Mouse (Mus musculus) liver, embryonic 13.5 days (tissue): Measurements from ENCODE around the gene Hivep2. TPM values are rescaled to one million over a fixed set of nuclear protein-coding genes. Genes with fewer than 3 reads are reported as not detected.

Experiments
- ATAC-seq: fragments of 200-750 bp; cut with Nextera tagmentation; 2 replicates; pipeline ENCODE4 v1.8.0; 2017; ENCODE audit warnings: low read depth, mild to moderate bottlenecking, moderate number of reproducible peaks, moderate library complexity
- DNase-seq: peaks from one replicate; pipeline ENCODE4 v3.0.0; 2022
- H3K27ac ChIP-seq: fragments of 300-500 bp; sonication (generic); 2 replicates; pipeline ENCODE4 v1.5.1; 2015; ENCODE audit warnings: moderate library complexity, mild to moderate bottlenecking, inconsistent platforms
- H3K27me3 ChIP-seq: fragments of 300-500 bp; sonication (generic); 2 replicates; pipeline ENCODE4 v1.6.1; 2015; ENCODE audit warnings: mild to moderate bottlenecking, inconsistent platforms
- H3K36me3 ChIP-seq: fragments of 300-500 bp; sonication (generic); 2 replicates; pipeline ENCODE4 v1.6.1; 2015; ENCODE audit warnings: mild to moderate bottlenecking, inconsistent platforms
- H3K4me1 ChIP-seq: fragments of 300-500 bp; sonication (generic); replicated peaks from 2 replicates; pipeline ENCODE4 v1.6.1; 2015; ENCODE audit warnings: inconsistent platforms
- H3K4me2 ChIP-seq: fragments of 300-500 bp; sonication (generic); 2 replicates; pipeline ENCODE4 v1.6.1; 2015; ENCODE audit warnings: inconsistent platforms, mild to moderate bottlenecking, moderate library complexity
- H3K4me3 ChIP-seq: fragments of 300-500 bp; sonication (generic); replicated peaks from 2 replicates; pipeline ENCODE4 v1.5.1; 2015; ENCODE audit warnings: mild to moderate bottlenecking, inconsistent platforms
- H3K9ac ChIP-seq: fragments of 300-500 bp; sonication (generic); 2 replicates; pipeline ENCODE4 v1.6.1; 2015; ENCODE audit warnings: mild to moderate bottlenecking, inconsistent platforms
- H3K9me3 ChIP-seq: fragments of 300-500 bp; sonication (generic); replicated peaks from 2 replicates; pipeline ENCODE4 v1.6.1; 2016; ENCODE audit warnings: inconsistent platforms
- WGBS: fragments of 180-500 bp; shearing (Covaris S2); methylation state at CpG from one replicate; pipeline ENCODE4 v1.1.7; 2015; ENCODE audit not compliant: insufficient replicate concordance; 5-methylcytosine and 5-hydroxymethylcytosine counted together
- polyA plus RNA-seq: library from polyadenylated mRNA; unstranded; fragments of >200 nt; fragmentation: Nextera tagmentation; extraction: Ambion mirVana; gene quantifications from 2 replicates; pipeline ENCODE4 v1.2.1, GENCODE M21; 2015

Hivep2 gene
- polyA plus RNA-seq, 1 experiment from 2014 or later, result 0.43 TPM

GRCm38 (mm10) chr10:14179424-14180339, 213.8 kb downstream of the Hivep2 start:
- no peak overlapping the region for H3K4me3 ChIP-seq
- H3K27ac ChIP-seq, result no peak overlapping the region
- H3K9ac ChIP-seq, result no peak overlapping the region
- H3K27me3 ChIP-seq, result no peaks in the 10 kb centered on the region
- ATAC-seq, result no peak
- H3K4me2 ChIP-seq, result no peak overlapping the region
- DNase-seq, result no peak
- no peaks in the 10 kb centered on the region for H3K4me1 ChIP-seq
- H3K36me3 ChIP-seq, result no peaks in the 10 kb centered on the region
- H3K9me3 ChIP-seq, result no peaks in the 10 kb centered on the region
- 58% methylated on average over 19 of the region's 19 CpGs for WGBS

- H3K27me3 ChIP-seq, result no peaks in the 10 kb centered on the region
- DNase-seq (no peak), ATAC-seq (no peak)
- no peaks in the 10 kb centered on the region for H3K36me3 ChIP-seq
- no peaks in the 10 kb centered on the region for H3K4me1 ChIP-seq
- no peaks in the 10 kb centered on the region for H3K9me3 ChIP-seq
- no peak overlapping the region for H3K27ac ChIP-seq
- 23% methylated on average over 11 of the region's 11 CpGs for WGBS
- no peak overlapping the region for H3K9ac ChIP-seq
- no peak overlapping the region for H3K4me3 ChIP-seq
- H3K4me2 ChIP-seq, result no peak overlapping the region
Observed at GRCm38 (mm10) chr10:14186352-14186976, 220.6 kb downstream of the Hivep2 start.

- no peak for DNase-seq
- no peak overlapping the region for H3K4me2 ChIP-seq
- H3K9me3 ChIP-seq, result no peaks in the 10 kb centered on the region
- no peak overlapping the region for H3K27ac ChIP-seq
- ATAC-seq, result no peak
- 27% methylated on average over 4 of the region's 4 CpGs for WGBS
- no peaks in the 10 kb centered on the region for H3K4me1 ChIP-seq
- H3K4me3 ChIP-seq, result no peak overlapping the region
- H3K27me3 ChIP-seq, result no peaks in the 10 kb centered on the region
- no peak overlapping the region for H3K9ac ChIP-seq
- H3K36me3 ChIP-seq, result no peaks in the 10 kb centered on the region
Observed at GRCm38 (mm10) chr10:14189050-14189449, 223.2 kb downstream of the Hivep2 start.

GRCm38 (mm10) chr10:14191202-14191601, 225.3 kb downstream of the Hivep2 start:
- Histone ChIP-seq H3K9ac (no peak overlapping the region), H3K4me2 (no peak overlapping the region), H3K36me3 (no peaks in the 10 kb centered on the region), H3K4me3 (no peak overlapping the region), H3K9me3 (no peaks in the 10 kb centered on the region), H3K27me3 (no peaks in the 10 kb centered on the region), H3K4me1 (no peaks in the 10 kb centered on the region), H3K27ac (no peak overlapping the region)
- WGBS, result 65% methylated on average over 10 of the region's 10 CpGs
- ATAC-seq (no peak), DNase-seq (no peak)

DNA sequence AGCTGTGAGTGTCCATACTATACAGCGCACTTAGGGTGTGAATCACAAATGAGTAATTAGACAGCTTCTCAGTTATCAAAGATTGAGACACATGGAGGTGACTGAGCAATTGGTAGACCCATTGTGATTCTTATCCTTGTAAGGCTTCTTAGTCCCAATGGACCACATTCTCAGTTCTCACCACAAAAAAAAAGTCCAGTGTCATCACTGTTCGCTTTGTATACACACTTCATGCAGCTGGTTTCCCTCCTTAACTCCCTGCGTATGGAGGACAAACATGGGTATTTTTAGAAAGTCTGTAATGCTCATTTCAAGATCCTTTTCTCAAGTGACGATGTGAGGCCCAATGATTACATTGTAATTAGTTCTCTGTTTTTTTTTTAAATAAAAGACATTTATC, 226.3 kb downstream of the Hivep2 start:
- Histone ChIP-seq H3K4me3 (no peak overlapping the region), H3K9ac (no peak overlapping the region), H3K36me3 (no peaks in the 10 kb centered on the region), H3K4me2 (no peak overlapping the region), H3K27me3 (no peaks in the 10 kb centered on the region), H3K9me3 (no peaks in the 10 kb centered on the region), H3K27ac (no peak overlapping the region), H3K4me1 (no peaks in the 10 kb centered on the region)
- DNase-seq (no peak), ATAC-seq (no peak)
- 65% methylated on average over 4 of the region's 4 CpGs for WGBS

DNA sequence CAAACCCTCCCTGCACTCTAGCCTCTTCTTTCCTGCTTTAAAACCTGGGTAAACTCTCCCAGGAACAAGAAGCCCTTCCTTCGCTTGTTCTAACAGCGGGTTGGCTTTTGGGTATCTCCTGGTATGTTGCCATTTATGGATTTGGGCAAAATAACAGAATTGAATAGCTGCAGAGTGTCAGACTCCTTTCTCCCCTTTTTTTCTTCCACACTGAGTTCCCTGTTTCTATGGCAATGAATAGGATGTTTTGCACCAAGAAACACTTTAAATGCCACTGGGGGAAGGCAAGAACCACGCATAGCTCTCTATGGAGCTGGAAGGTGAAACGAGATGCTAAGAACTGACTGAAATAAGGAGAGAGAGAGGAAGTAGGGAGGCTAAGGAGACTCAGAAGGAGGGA, 227.8 kb downstream of the Hivep2 start:
- Histone ChIP-seq H3K36me3 (no peaks in the 10 kb centered on the region), H3K9me3 (no peaks in the 10 kb centered on the region), H3K27me3 (no peaks in the 10 kb centered on the region), H3K9ac (no peak overlapping the region), H3K4me2 (no peak overlapping the region), H3K27ac (no peak overlapping the region), H3K4me3 (no peak overlapping the region), H3K4me1 (no peaks in the 10 kb centered on the region)
- ATAC-seq (no peak), DNase-seq (no peak)
- 55% methylated on average over 4 of the region's 4 CpGs for WGBS

DNA sequence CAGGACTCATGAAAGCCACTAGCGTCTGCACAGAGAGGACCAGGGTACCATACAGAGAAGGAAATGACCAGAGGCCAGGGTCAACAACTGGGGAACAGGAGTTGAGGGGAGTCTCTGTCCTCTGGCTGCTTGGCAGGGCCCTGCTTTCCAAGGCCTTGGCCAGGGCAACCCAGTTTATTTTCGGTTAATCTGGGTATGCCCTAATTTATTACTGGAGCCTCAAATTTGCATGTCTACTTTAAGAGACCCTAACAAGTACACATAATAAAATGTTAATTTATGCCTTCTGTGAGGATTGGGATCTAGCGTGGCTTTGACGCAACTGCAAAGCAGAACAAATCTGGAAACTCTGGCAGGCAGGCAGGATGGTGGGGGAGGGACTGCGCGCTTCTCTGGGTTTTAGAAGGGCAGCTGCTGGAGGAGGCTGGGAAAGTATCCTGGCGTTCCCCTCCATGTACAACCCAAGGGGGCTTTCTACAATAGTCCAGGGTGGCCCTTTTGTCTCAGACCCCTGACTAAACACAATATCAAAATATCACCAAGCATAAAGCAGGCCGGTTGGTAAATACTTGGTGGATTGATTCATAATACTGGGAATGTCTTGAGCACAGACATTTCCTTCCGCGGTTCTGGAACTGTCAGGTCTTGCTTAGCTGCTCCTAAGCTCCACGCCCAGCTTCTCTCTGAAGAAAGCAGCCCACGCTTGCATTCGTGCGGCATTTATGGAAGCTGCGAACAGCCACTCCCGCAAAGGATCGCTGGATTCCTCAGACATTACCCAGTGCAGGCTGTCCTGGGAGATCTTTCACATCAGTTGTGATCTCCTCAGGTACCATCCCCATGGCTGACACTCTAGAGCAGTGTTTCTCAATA, 230.1 kb downstream of the Hivep2 start:
- Histone ChIP-seq H3K36me3 (no peaks in the 10 kb centered on the region), H3K4me1 (no peaks in the 10 kb centered on the region), H3K9me3 (no peaks in the 10 kb centered on the region), H3K27me3 (no peaks in the 10 kb centered on the region), H3K4me3 (no peak overlapping the region), H3K27ac (no peak overlapping the region), H3K9ac (no peak overlapping the region), H3K4me2 (no peak overlapping the region)
- ATAC-seq (no peak), DNase-seq (no peak)
- 70% methylated on average over 17 of the region's 17 CpGs for WGBS

GRCm38 (mm10) chr10:14196785-14197184, 230.9 kb downstream of the Hivep2 start:
- Histone ChIP-seq H3K27me3 (no peaks in the 10 kb centered on the region), H3K4me1 (no peaks in the 10 kb centered on the region), H3K4me3 (no peak overlapping the region), H3K36me3 (no peaks in the 10 kb centered on the region), H3K9me3 (no peaks in the 10 kb centered on the region), H3K4me2 (no peak overlapping the region), H3K9ac (no peak overlapping the region), H3K27ac (no peak overlapping the region)
- ATAC-seq (no peak), DNase-seq (no peak)
- WGBS, result 62% methylated on average over 7 of the region's 7 CpGs

- Histone ChIP-seq H3K27me3 (no peaks in the 10 kb centered on the region), H3K4me2 (no peak overlapping the region), H3K4me1 (no peaks in the 10 kb centered on the region), H3K9ac (no peak overlapping the region), H3K36me3 (no peaks in the 10 kb centered on the region), H3K27ac (no peak overlapping the region), H3K4me3 (no peak overlapping the region), H3K9me3 (no peaks in the 10 kb centered on the region)
- 55% methylated on average over 6 of the region's 6 CpGs for WGBS
- no peak for DNase-seq
- ATAC-seq, result no peak
Observed at GRCm38 (mm10) chr10:14197261-14197660, 231.4 kb downstream of the Hivep2 start.

DNA sequence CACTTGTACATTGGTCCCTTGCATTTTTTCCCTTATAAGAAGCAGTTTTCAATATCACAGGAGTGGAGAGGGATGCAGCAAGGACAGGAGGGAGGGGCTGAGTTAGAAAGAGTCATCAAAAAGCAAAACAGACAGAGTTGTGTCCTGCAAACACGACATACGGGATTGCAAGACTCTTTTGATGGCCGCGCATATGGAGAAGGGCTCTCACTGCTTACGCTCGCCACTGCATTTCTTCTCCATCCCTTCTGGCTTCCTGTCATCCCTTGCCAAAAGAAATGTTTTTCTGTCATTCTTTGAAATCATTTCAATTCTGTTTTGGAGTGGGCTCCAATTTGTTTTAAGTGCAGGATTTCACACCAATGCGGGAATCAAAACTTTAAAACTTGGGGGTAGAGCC, 233.5 kb downstream of the Hivep2 start:
- DNase-seq (no peak), ATAC-seq (no peak)
- Histone ChIP-seq H3K27me3 (no peaks in the 10 kb centered on the region), H3K9ac (no peak overlapping the region), H3K27ac (no peak overlapping the region), H3K4me3 (no peak overlapping the region), H3K4me2 (no peak overlapping the region), H3K36me3 (no peaks in the 10 kb centered on the region), H3K9me3 (no peaks in the 10 kb centered on the region), H3K4me1 (no peaks in the 10 kb centered on the region)
- 73% methylated on average over 7 of the region's 7 CpGs for WGBS

DNA sequence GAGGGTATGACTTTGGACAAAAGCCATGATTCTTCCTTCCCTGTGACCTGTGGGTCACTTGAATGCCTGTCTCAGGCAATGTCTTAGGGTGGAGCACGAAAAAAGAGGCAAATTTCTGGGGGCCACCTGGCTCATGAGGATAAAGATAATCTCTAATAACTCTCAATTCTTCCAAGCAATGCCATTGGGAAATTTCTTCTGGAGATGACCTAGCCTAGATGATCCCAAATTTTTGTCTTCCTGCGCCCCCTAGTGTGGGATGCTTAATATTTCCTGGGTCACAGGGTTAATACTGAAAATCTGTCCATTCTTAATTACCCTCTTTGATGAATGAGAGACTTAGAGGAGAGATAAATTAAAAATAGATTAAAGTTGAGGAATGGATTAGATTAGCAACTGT, 234.4 kb downstream of the Hivep2 start:
- DNase-seq (no peak), ATAC-seq (no peak)
- H3K27me3 ChIP-seq, result no peaks in the 10 kb centered on the region
- no peaks in the 10 kb centered on the region for H3K36me3 ChIP-seq
- no peak overlapping the region for H3K4me3 ChIP-seq
- WGBS, result 0% methylated on average over 2 of the region's 2 CpGs
- no peaks in the 10 kb centered on the region for H3K9me3 ChIP-seq
- no peak overlapping the region for H3K27ac ChIP-seq
- H3K9ac ChIP-seq, result no peak overlapping the region
- no peaks in the 10 kb centered on the region for H3K4me1 ChIP-seq
- no peak overlapping the region for H3K4me2 ChIP-seq
